Mouse (Mus musculus): ENCODE results near the gene Wfdc8.

DNA sequence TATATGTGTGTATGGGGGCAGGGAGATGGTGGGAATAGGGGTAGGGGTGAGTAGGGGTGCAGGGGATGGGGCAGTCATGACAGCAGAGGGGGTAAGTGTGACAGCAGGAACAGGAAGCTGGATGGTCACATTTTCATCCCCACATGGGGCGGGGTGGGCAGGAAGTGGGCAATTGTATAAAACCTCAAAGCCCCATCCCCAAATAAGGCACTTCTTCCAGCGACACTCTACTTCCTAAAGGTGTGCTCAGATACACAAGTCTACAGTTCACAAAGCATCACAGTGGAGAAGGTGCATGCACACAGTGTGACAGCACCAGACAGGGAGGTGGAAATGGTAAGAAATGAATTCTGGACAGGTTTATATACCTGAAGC is 62.5 kb downstream of the Wfdc8 start:
- no peak for TF ChIP-seq CTCF (IDR thresholded peaks at IDR 0.05; ENCODE audit: control insufficient read depth, insufficient read depth, insufficient replicate concordance, low read depth, low read length)
- TF ChIP-seq POLR2A (IDR thresholded peaks at IDR 0.05; ENCODE audit: control insufficient read depth, low read depth, low read length), result no peak
